In genomic region chr16:17096938-17097337, GRCm38 (mm10) we compare ENCODE assay signal across 17 mouse cellular contexts. TPM values are rescaled to one million over a fixed set of nuclear protein-coding genes. Genes with fewer than 3 reads are reported as not detected.
DNase-seq lines count a peak whose midpoint lies in the region; ATAC-seq and TF ChIP-seq lines count a peak whose summit lies in the region.
"Had no signal": no experiment of that assay in that cellular context is flagged by ENCODE, and none has a peak within 500 bp of the region (broad histone marks: within the 10 kb centered on the region; RNA-seq: fewer than 3 reads in every experiment).

No protein-coding gene starts in this region.

- peak; percentile 22 for DNase-seq in kidney, adult 9 months
- no peak for DNase-seq in kidney, adult 18-20 months
- no peak for DNase-seq in liver, embryonic 13.5 days
- no peak for DNase-seq in liver, embryonic 11.5 days (ENCODE audit: low spot score)
- DNase-seq in ovary, postnatal 36 days (ENCODE audit: low spot score), result no peak
- no peak for DNase-seq in forebrain, postnatal 0 days
- DNase-seq: adrenal gland, adult 2 months; adrenal gland, postnatal 25 days; cerebellum, adult 18-20 months; cerebellum, adult 9-11 months; gastrocnemius, postnatal 36 days; heart, postnatal 36 days had no signal

- H3K9ac ChIP-seq in liver, embryonic 13.5 days, result no peak overlapping the region
- H3K9ac ChIP-seq in liver, embryonic 11.5 days (ENCODE audit: low read depth, low read length), result no peak overlapping the region
- H3K9ac ChIP-seq in stomach, embryonic 16.5 days (ENCODE audit: low read length), result no peak overlapping the region
- H3K9ac ChIP-seq in forebrain, postnatal 0 days, result no peak overlapping the region
- H3K9ac ChIP-seq: forebrain, embryonic 13.5 days; heart, embryonic 13.5 days had no signal

- H3K4me1 ChIP-seq in liver, embryonic 13.5 days (replicated peaks), result no peaks in the 10 kb centered on the region
- H3K4me1 ChIP-seq in liver, embryonic 11.5 days (replicated peaks; ENCODE audit: control insufficient read depth, insufficient read depth, low read length), result no peaks in the 10 kb centered on the region
- H3K4me1 ChIP-seq in stomach, embryonic 16.5 days (ENCODE audit: control insufficient read depth, insufficient read depth, low read length), result no peaks in the 10 kb centered on the region
- H3K4me1 ChIP-seq in forebrain, postnatal 0 days (ENCODE audit: insufficient read depth), result no peaks in the 10 kb centered on the region
- H3K4me1 ChIP-seq: embryonic facial prominence, embryonic 10.5 days; forebrain, embryonic 13.5 days; heart, embryonic 13.5 days had no signal

- no peaks in the 10 kb centered on the region for H3K9me3 ChIP-seq in liver, embryonic 13.5 days (replicated peaks)
- no peaks in the 10 kb centered on the region for H3K9me3 ChIP-seq in liver, embryonic 11.5 days (ENCODE audit: control insufficient read depth, low read length)
- no peaks in the 10 kb centered on the region for H3K9me3 ChIP-seq in stomach, embryonic 16.5 days (replicated peaks; ENCODE audit: control insufficient read depth, low read length)
- H3K9me3 ChIP-seq in forebrain, postnatal 0 days (ENCODE audit: low read length), result no peaks in the 10 kb centered on the region
- H3K9me3 ChIP-seq: embryonic facial prominence, embryonic 10.5 days; forebrain, embryonic 13.5 days; heart, embryonic 13.5 days had no signal

- 80% methylated on average over 3 of the region's 3 CpGs for WGBS in liver, embryonic 13.5 days (ENCODE audit: insufficient replicate concordance)
- WGBS in liver, embryonic 11.5 days, result 84% methylated on average over 3 of the region's 3 CpGs
- WGBS in stomach, embryonic 16.5 days, result 81% methylated on average over 3 of the region's 3 CpGs
- 95% methylated on average over 3 of the region's 3 CpGs for WGBS in forebrain, postnatal 0 days

- H3K4me3 ChIP-seq in liver, embryonic 13.5 days (replicated peaks), result no peak overlapping the region
- no peak overlapping the region for H3K4me3 ChIP-seq in liver, embryonic 11.5 days (ENCODE audit: low read depth, low read length)
- no peak overlapping the region for H3K4me3 ChIP-seq in stomach, embryonic 16.5 days (replicated peaks; ENCODE audit: low read length)
- no peak overlapping the region for H3K4me3 ChIP-seq in forebrain, postnatal 0 days (ENCODE audit: low read depth, low read length)
- H3K4me3 ChIP-seq: embryonic facial prominence, embryonic 10.5 days; forebrain, embryonic 13.5 days; heart, embryonic 13.5 days had no signal

- no peaks in the 10 kb centered on the region for H3K27me3 ChIP-seq in liver, embryonic 13.5 days
- H3K27me3 ChIP-seq in liver, embryonic 11.5 days (replicated peaks; ENCODE audit: control insufficient read depth, insufficient read depth, low read length), result no peaks in the 10 kb centered on the region
- H3K27me3 ChIP-seq in stomach, embryonic 16.5 days (ENCODE audit: control insufficient read depth, insufficient read depth, low read length), result no peaks in the 10 kb centered on the region
- no peaks in the 10 kb centered on the region for H3K27me3 ChIP-seq in forebrain, postnatal 0 days (ENCODE audit: insufficient read depth, low read length)
- H3K27me3 ChIP-seq: forebrain, embryonic 13.5 days; heart, embryonic 13.5 days had no signal

- TF ChIP-seq CTCF in forebrain, postnatal 0 days (IDR thresholded peaks at IDR 0.05; ENCODE audit: low read depth), result no peak

- H3K27ac ChIP-seq in liver, embryonic 13.5 days, result no peak overlapping the region
- H3K27ac ChIP-seq in liver, embryonic 11.5 days (ENCODE audit: low read depth, low read length), result no peak overlapping the region
- H3K27ac ChIP-seq in stomach, embryonic 16.5 days (ENCODE audit: low read length), result no peak overlapping the region
- H3K27ac ChIP-seq in forebrain, postnatal 0 days (ENCODE audit: low read depth, low read length), result no peak overlapping the region
- H3K27ac ChIP-seq: embryonic facial prominence, embryonic 10.5 days; forebrain, embryonic 13.5 days; heart, embryonic 13.5 days had no signal

- peaks cover 95% of the 10 kb centered on the region for H3K36me3 ChIP-seq in liver, embryonic 13.5 days
- peaks cover 51% of the 10 kb centered on the region for H3K36me3 ChIP-seq in liver, embryonic 11.5 days (ENCODE audit: control insufficient read depth, insufficient read depth, low read length)
- peaks cover 13% of the 10 kb centered on the region for H3K36me3 ChIP-seq in stomach, embryonic 16.5 days (ENCODE audit: control insufficient read depth, insufficient read depth, low read length)
- H3K36me3 ChIP-seq in forebrain, postnatal 0 days (ENCODE audit: insufficient read depth), result peaks cover 70% of the 10 kb centered on the region

- ATAC-seq in liver, embryonic 13.5 days (ENCODE audit: low read depth), result peak; percentile 8; the same call in 1 of the 2 replicates
- no peak for ATAC-seq in liver, embryonic 11.5 days (replicated peaks; ENCODE audit: low FRiP score)
- 0 out of 2 replicates have a peak, but pooled peaks have one; percentile 38 for ATAC-seq in stomach, embryonic 16.5 days (ENCODE audit: insufficient read depth, low FRiP score)
- ATAC-seq in forebrain, postnatal 0 days, result no peak
- ATAC-seq: forebrain, embryonic 13.5 days had no signal

- no peak overlapping the region for H3K4me2 ChIP-seq in liver, embryonic 13.5 days
- H3K4me2 ChIP-seq in liver, embryonic 11.5 days, result no peak overlapping the region
- H3K4me2 ChIP-seq in stomach, embryonic 16.5 days (ENCODE audit: low read depth, low read length), result no peak overlapping the region
- no peak overlapping the region for H3K4me2 ChIP-seq in forebrain, postnatal 0 days (ENCODE audit: low read depth)
- H3K4me2 ChIP-seq: forebrain, embryonic 13.5 days; heart, embryonic 13.5 days had no signal

RNA-seq across cellular contexts. Expression of gene Ppil2, which starts 14.1 kb away (rescaled TPM):
- polyA plus RNA-seq in liver, embryonic 13.5 days (2015; fragmentation: Nextera tagmentation; extraction: Ambion mirVana), result 57.4 and 64.3 TPM in 2 replicates
- 111 TPM in 2 replicates for polyA plus RNA-seq in liver, embryonic 11.5 days (2014; fragmentation: Nextera tagmentation; extraction: Ambion mirVana)
- polyA plus RNA-seq in stomach, embryonic 16.5 days (2015; fragmentation: Nextera tagmentation; extraction: Ambion mirVana), result 123 and 135 TPM in 2 replicates
- 100 and 104 TPM in 2 replicates for total RNA-seq in forebrain, postnatal 0 days (2014; rRNA removed)
- 99.3 and 111 TPM in 2 replicates for polyA plus RNA-seq in forebrain, postnatal 0 days (2015; fragmentation: Nextera tagmentation; extraction: Ambion mirVana)

RNA-seq across cellular contexts. Expression of gene Ypel1, which starts 27.4 kb away (rescaled TPM):
- 1.4 and 1.6 TPM in 2 replicates for polyA plus RNA-seq in liver, embryonic 13.5 days (2015; fragmentation: Nextera tagmentation; extraction: Ambion mirVana)
- 9.9 and 11.0 TPM in 2 replicates for polyA plus RNA-seq in liver, embryonic 11.5 days (2014; fragmentation: Nextera tagmentation; extraction: Ambion mirVana)
- 11.7 and 11.8 TPM in 2 replicates for polyA plus RNA-seq in stomach, embryonic 16.5 days (2015; fragmentation: Nextera tagmentation; extraction: Ambion mirVana)
- 76.7 and 103 TPM in 2 replicates for total RNA-seq in forebrain, postnatal 0 days (2014; rRNA removed)
- 123 and 131 TPM in 2 replicates for polyA plus RNA-seq in forebrain, postnatal 0 days (2015; fragmentation: Nextera tagmentation; extraction: Ambion mirVana)

RNA-seq across cellular contexts. Expression of gene 2610318N02Rik, which starts 28.0 kb away (rescaled TPM):
- 28.3 and 28.9 TPM in 2 replicates for polyA plus RNA-seq in liver, embryonic 13.5 days (2015; fragmentation: Nextera tagmentation; extraction: Ambion mirVana)
- 52.6 and 56.8 TPM in 2 replicates for polyA plus RNA-seq in liver, embryonic 11.5 days (2014; fragmentation: Nextera tagmentation; extraction: Ambion mirVana)
- polyA plus RNA-seq in stomach, embryonic 16.5 days (2015; fragmentation: Nextera tagmentation; extraction: Ambion mirVana), result 19.1 and 21.3 TPM in 2 replicates
- total RNA-seq in forebrain, postnatal 0 days (2014; rRNA removed), result 3.8 and 5.4 TPM in 2 replicates
- polyA plus RNA-seq in forebrain, postnatal 0 days (2015; fragmentation: Nextera tagmentation; extraction: Ambion mirVana), result 10.1 and 10.6 TPM in 2 replicates
- total RNA-seq: gastrocnemius, adult 8-10 months; heart, postnatal 36 days had no signal

RNA-seq across cellular contexts. Expression of gene Sdf2l1, which starts 35.2 kb away (rescaled TPM):
- polyA plus RNA-seq in liver, embryonic 13.5 days (2015; fragmentation: Nextera tagmentation; extraction: Ambion mirVana), result 75.6 and 77.1 TPM in 2 replicates
- 96.3 and 108 TPM in 2 replicates for polyA plus RNA-seq in liver, embryonic 11.5 days (2014; fragmentation: Nextera tagmentation; extraction: Ambion mirVana)
- 140 and 152 TPM in 2 replicates for polyA plus RNA-seq in stomach, embryonic 16.5 days (2015; fragmentation: Nextera tagmentation; extraction: Ambion mirVana)
- 13.5 and 19.2 TPM in 2 replicates for total RNA-seq in forebrain, postnatal 0 days (2014; rRNA removed)
- 16.2 and 19.9 TPM in 2 replicates for polyA plus RNA-seq in forebrain, postnatal 0 days (2015; fragmentation: Nextera tagmentation; extraction: Ambion mirVana)

RNA-seq across cellular contexts. Expression of gene Ydjc, which starts 47.5 kb away (rescaled TPM):
- 15.7 and 15.8 TPM in 2 replicates for polyA plus RNA-seq in liver, embryonic 13.5 days (2015; fragmentation: Nextera tagmentation; extraction: Ambion mirVana)
- 33.5 and 34.2 TPM in 2 replicates for polyA plus RNA-seq in liver, embryonic 11.5 days (2014; fragmentation: Nextera tagmentation; extraction: Ambion mirVana)
- 15.9 and 20.2 TPM in 2 replicates for polyA plus RNA-seq in stomach, embryonic 16.5 days (2015; fragmentation: Nextera tagmentation; extraction: Ambion mirVana)
- 57.4 and 73.2 TPM in 2 replicates for total RNA-seq in forebrain, postnatal 0 days (2014; rRNA removed)
- polyA plus RNA-seq in forebrain, postnatal 0 days (2015; fragmentation: Nextera tagmentation; extraction: Ambion mirVana), result 44.7 and 45.0 TPM in 2 replicates

Comparison
In these comparisons a context has a peak if more than half of its experiments do, and no peak if none do; other contexts are left out.
1. ATAC-seq: peak in liver, embryonic 13.5 days (single experiment) and stomach, embryonic 16.5 days (single experiment); none in liver, embryonic 11.5 days (single experiment) and forebrain, postnatal 0 days (single experiment).